Mouse (Mus musculus): Measurements from ENCODE around the gene Scn4b. TPM values are rescaled to one million over a fixed set of nuclear protein-coding genes. Genes with fewer than 3 reads are reported as not detected.

Gene Scn4b
- polyA plus RNA-seq, 1 experiment from 2014 or later, result 0.16 TPM

DNA sequence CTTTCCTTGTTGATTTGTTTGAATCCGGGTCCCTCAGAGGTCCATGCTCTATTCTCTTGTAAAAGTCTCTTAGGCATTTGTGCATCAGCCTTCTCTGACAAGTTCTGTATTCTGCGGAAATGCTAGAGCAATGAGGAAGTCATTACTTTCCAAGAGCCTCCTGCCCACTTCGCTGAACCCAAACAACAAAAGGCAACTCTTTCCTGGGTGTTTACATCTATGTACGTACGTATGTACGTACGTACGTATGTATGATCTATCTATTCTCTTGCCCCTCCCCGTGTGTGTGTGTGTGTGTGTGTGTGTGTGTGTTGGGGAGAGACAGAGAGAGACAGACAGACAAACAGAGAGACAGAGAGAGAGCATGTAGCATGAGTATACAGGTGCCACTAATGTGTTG lies 21.4 kb upstream of the Scn4b start:
- H3K4me2 ChIP-seq, result no peak overlapping the region
- no peaks in the 10 kb centered on the region for H3K36me3 ChIP-seq
- no peak overlapping the region for H3K9ac ChIP-seq
- peaks cover 11% of the 10 kb centered on the region for H3K27me3 ChIP-seq
- H3K27ac ChIP-seq, result no peak overlapping the region
- WGBS, result 61% methylated on average over 9 of the region's 9 CpGs
- H3K4me1 ChIP-seq (replicated peaks), result peaks cover 9% of the 10 kb centered on the region
- no peak overlapping the region for H3K4me3 ChIP-seq
- no peaks in the 10 kb centered on the region for H3K9me3 ChIP-seq (replicated peaks)
- ATAC-seq (replicated peaks; ENCODE audit: insufficient number of reproducible peaks, insufficient read depth, low FRiP score, low read depth), result no peak

DNA sequence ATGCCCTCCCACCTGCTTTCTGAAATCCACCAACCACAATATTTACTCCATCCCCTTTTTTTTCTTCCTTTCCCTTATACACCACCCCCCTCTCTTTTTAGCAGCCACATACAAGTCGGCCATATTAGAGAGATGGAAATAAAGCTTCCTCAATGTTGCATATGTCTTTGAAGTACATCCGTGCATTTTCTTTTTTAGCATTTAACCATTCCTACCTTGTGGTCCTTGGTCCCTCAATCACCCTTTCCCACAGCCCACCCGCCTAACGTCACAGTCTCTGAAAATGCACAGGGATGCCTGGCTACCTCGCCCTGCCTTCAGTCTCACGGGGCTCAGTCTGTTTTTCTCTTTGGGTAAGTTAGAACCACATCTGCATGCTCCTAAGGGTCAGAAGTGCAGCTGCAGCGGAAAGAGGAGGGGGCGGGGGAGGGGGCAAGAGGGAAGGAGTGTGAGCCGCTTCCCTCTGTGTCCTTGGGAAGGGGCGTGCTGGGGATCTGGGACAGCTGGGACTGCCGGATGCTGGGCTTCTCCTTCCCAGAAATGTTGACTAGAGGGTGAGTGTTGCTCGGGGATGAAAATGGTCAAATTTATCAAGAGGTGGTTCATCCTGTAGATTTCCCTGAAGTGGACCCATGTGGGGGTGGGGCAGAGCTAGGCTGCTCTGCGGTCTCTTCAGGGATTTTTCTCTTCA lies 20.3 kb upstream of the Scn4b start, which contains the start of gene Scn2b:
Gene Scn2b (plus strand): TSS at position 42 of the 691 bp plus-strand sequence.
- under 1% methylated on average over 13 of the region's 13 CpGs for WGBS
- ATAC-seq (replicated peaks; ENCODE audit: insufficient number of reproducible peaks, insufficient read depth, low FRiP score, low read depth), result no peak
- H3K4me1 ChIP-seq (replicated peaks), result peaks cover 18% of the 10 kb centered on the region
- peak within 1 kb of the TSS; percentile 72 for H3K4me2 ChIP-seq
- peak within 1 kb of the TSS; percentile 29 for H3K27ac ChIP-seq
- no peaks in the 10 kb centered on the region for H3K36me3 ChIP-seq
- H3K9ac ChIP-seq, result peak within 1 kb of the TSS; percentile 51
- H3K4me3 ChIP-seq, result peak within 1 kb of the TSS; percentile 56
- no peaks in the 10 kb centered on the region for H3K9me3 ChIP-seq (replicated peaks)
- H3K27me3 ChIP-seq, result peaks cover 11% of the 10 kb centered on the region

DNA sequence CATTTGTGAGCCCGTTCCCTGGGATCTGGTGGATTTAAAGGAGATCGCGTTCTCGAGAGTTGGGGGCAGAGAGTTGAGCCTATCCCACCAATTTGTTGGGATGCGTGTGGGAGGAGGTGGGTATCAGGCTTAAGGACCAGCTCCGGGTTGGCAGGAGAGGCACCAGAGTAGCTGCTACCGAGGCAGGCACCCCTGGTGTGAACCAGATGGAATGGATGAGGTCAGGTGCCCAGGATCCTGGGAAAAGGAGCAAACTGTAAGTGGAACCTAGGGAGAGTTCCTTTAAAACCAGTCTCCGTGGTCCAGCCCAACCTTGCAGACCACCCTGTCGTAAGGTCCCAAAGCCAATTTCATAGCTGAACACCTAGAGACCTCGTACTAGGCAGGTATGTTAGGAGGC lies 19.6 kb upstream of the Scn4b start:
- H3K4me2 ChIP-seq, result peak overlapping the region; percentile 72
- H3K36me3 ChIP-seq, result no peaks in the 10 kb centered on the region
- peaks cover 11% of the 10 kb centered on the region; the same call in 1 of the 2 replicates for H3K27me3 ChIP-seq
- H3K9me3 ChIP-seq (replicated peaks), result no peaks in the 10 kb centered on the region
- 25% methylated on average over 10 of the region's 10 CpGs for WGBS
- H3K4me1 ChIP-seq (replicated peaks), result peaks cover 18% of the 10 kb centered on the region
- H3K4me3 ChIP-seq, result peak overlapping the region; percentile 56
- H3K9ac ChIP-seq, result peak overlapping the region; percentile 27; the same call in 1 of the 2 replicates
- no peak for ATAC-seq (replicated peaks; ENCODE audit: insufficient number of reproducible peaks, insufficient read depth, low FRiP score, low read depth)
- H3K27ac ChIP-seq, result no peak overlapping the region

DNA sequence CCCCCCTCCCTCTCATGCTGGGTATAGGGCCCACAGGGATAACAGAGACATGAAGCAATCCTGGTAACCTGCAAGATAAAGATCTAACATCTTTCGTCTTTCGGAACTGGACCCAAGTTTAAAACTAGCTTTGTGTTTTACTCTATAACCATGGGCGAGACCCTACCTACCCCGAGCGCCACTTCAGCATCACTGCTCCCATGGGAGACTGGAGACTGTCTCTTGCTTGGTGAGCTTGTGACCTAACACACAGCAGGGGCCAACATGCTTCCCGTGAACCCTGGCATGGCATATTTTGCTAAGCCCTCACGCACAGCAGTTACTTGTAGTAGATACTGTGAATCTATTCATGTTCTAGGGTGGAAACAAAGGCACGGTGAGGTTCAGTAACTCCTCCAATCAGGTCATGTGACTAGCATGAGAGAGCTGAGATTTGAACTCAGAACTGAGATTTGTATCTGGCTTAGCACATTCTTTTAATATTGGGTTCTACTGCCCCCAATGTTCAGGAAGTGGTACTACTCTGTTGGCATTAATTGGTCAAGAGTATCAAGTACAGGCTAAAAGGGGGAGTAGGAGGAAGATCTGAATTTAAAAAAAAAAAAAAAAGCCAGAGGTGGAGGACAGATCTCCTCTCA lies 18.8 kb upstream of the Scn4b start:
- Histone ChIP-seq H3K9me3 (replicated peaks) (no peaks in the 10 kb centered on the region), H3K4me2 (no peak overlapping the region), H3K9ac (no peak overlapping the region), H3K27me3 (peaks cover 11% of the 10 kb centered on the region; the same call in 1 of the 2 replicates), H3K36me3 (no peaks in the 10 kb centered on the region), H3K27ac (no peak overlapping the region), H3K4me1 (replicated peaks) (peaks cover 18% of the 10 kb centered on the region), H3K4me3 (no peak overlapping the region)
- 91% methylated on average over 8 of the region's 8 CpGs for WGBS
- ATAC-seq (replicated peaks; ENCODE audit: insufficient number of reproducible peaks, insufficient read depth, low FRiP score, low read depth), result no peak

DNA sequence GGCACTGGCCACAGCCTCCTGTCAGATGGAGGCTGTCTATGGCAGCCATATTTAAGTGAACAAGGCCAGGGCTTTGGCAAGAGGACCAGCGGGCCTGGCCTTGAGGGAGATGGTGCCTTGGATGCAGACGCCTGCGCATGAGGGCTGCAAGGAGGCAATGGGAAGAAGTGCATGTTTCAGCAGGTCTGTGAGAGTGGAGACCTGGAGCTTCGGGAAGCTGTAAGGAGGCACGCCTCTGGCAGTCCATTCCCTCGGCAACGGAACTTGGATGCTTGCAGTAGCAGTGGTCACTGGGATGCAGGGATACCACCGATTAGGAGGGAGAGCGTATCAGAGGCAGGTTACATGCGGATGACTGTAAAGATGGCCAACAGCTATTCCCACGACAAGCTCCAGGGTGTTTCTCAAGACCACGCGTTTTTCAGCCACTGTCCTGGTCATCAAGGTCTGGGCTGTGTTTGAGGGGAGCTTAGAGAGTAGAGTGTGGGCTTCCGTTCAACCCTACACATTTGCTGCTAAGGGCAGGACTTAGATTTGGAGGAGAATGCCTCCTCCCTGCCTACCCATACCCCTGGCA lies 18.2 kb upstream of the Scn4b start:
- Histone ChIP-seq H3K4me2 (no peak overlapping the region), H3K36me3 (no peaks in the 10 kb centered on the region), H3K27me3 (peaks cover 11% of the 10 kb centered on the region; the same call in 1 of the 2 replicates), H3K9ac (no peak overlapping the region), H3K4me1 (replicated peaks) (peaks cover 18% of the 10 kb centered on the region), H3K27ac (no peak overlapping the region), H3K9me3 (replicated peaks) (no peaks in the 10 kb centered on the region), H3K4me3 (no peak overlapping the region)
- WGBS, result 90% methylated on average over 14 of the region's 14 CpGs
- no peak for ATAC-seq (replicated peaks; ENCODE audit: insufficient number of reproducible peaks, insufficient read depth, low FRiP score, low read depth)

DNA sequence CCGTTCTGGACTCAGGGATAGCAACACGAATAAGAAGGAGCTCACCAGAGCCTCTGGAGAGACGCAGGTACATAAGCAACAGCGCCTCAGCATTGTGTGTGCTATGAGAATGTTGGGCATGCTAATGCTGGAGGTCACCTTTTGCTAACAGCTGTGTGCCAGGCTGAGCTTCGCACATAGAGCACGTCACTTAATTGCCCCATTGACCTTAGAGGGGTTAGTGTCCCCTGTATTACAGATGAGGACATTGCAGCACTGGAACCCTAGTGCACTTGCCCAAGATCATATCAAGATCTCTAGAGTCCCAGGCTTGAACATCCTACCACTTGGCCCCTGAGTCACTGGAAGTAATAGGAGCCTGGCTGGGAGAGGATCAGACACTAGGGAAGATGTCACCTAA lies 17.6 kb upstream of the Scn4b start:
- 83% methylated on average over 6 of the region's 6 CpGs for WGBS
- Histone ChIP-seq H3K27me3 (peaks cover 11% of the 10 kb centered on the region; the same call in 1 of the 2 replicates), H3K9ac (no peak overlapping the region), H3K9me3 (replicated peaks) (no peaks in the 10 kb centered on the region), H3K4me1 (replicated peaks) (peaks cover 18% of the 10 kb centered on the region), H3K27ac (no peak overlapping the region), H3K36me3 (no peaks in the 10 kb centered on the region), H3K4me3 (no peak overlapping the region), H3K4me2 (no peak overlapping the region)
- no peak for ATAC-seq (replicated peaks; ENCODE audit: insufficient number of reproducible peaks, insufficient read depth, low FRiP score, low read depth)

DNA sequence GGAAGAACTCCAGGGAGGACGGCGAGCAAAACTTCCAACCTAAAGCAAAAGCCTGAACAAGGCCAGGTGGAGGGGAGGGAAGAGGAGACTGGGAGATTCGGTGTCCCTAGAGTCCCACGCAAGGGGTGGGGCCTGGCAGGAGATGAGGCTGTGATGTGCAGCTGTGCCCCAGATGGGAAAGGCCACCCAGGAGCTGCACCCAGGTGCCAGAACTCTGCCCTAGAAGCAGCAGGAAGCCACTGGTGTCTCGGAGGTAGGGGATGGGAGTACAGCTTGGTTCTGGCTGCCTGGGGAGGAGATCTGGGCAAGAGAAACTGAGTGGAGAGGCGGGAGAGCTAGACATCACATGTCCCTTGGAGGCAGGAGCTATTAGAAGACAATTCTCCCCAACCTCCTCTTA lies 17.2 kb upstream of the Scn4b start:
- Histone ChIP-seq H3K9ac (no peak overlapping the region), H3K9me3 (replicated peaks) (no peaks in the 10 kb centered on the region), H3K27me3 (peaks cover 11% of the 10 kb centered on the region; the same call in 1 of the 2 replicates)

DNA sequence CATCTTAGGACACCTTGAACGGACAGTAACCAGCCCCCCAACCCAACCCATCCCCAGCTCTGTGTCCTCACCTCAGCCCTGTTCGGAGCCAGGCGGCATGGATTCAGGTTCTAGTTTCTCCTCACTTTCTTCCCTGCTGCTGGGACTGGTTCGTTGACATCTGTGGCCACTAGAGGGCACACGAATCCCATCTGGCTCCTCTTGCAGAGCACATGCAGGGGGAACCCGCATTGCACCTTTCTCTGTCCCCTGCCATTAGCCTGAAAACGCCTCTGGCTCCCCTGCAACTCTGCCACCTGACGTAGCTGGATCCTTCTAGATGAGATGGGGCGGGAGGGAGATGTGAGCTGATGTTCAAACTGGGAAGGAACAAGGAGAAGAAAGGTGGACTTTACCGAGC lies 16.4 kb upstream of the Scn4b start:
- peak overlapping the region; percentile 45; the same call in 1 of the 2 replicates for H3K27ac ChIP-seq
- peak overlapping the region; percentile 65 for H3K4me2 ChIP-seq
- H3K9me3 ChIP-seq (replicated peaks), result no peaks in the 10 kb centered on the region
- H3K4me1 ChIP-seq (replicated peaks), result peaks cover 12% of the 10 kb centered on the region
- under 1% methylated on average over 10 of the region's 10 CpGs for WGBS
- peaks cover 12% of the 10 kb centered on the region; the same call in 1 of the 2 replicates for H3K27me3 ChIP-seq
- H3K4me3 ChIP-seq, result peak overlapping the region; percentile 29
- ATAC-seq (replicated peaks; ENCODE audit: insufficient number of reproducible peaks, insufficient read depth, low FRiP score, low read depth), result 0 out of 2 replicates have a peak, but pooled peaks have one; percentile 27
- 0 out of 2 replicates have a peak overlapping the region, but pooled peaks have one; percentile 28 for H3K9ac ChIP-seq
- no peaks in the 10 kb centered on the region for H3K36me3 ChIP-seq

More for the DNA sequence above, 17.2 kb upstream of the Scn4b start:
- no peak overlapping the region for H3K27ac ChIP-seq
- peaks cover 14% of the 10 kb centered on the region for H3K4me1 ChIP-seq (replicated peaks)
- H3K4me2 ChIP-seq, result no peak overlapping the region
- 49% methylated on average over 6 of the region's 6 CpGs for WGBS
- H3K4me3 ChIP-seq, result no peak overlapping the region
- no peak for ATAC-seq (replicated peaks; ENCODE audit: insufficient number of reproducible peaks, insufficient read depth, low FRiP score, low read depth)
- H3K36me3 ChIP-seq, result no peaks in the 10 kb centered on the region

DNA sequence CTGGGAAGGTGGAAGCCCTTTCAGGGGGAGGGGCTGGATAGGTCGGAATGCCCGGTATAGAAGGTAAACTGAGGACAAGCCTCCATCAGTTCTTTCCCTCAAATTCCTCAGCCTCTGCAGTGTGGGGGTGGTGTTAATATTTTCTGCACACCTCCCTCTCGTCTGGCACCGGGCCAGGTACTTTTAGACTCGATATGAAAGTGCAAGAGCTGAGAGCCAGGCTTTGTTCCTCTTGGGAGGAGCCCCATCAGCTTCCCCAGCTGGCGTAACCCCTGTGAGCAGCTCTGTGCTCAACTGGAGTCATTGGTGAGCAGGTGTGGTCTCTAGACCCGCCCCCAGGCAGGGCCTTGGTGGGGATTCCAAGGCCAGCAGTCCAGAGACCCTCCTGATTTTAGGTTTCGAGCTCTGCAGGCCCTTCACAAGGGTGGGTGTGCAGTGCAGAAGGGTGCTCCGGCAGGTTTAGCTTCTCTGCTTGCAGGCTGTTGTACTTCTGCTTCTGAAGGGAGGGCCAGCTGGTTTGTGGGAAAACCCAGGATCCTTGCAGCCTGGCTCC lies 15.9 kb upstream of the Scn4b start:
- H3K36me3 ChIP-seq, result no peaks in the 10 kb centered on the region
- H3K4me2 ChIP-seq, result peak overlapping the region; percentile 65
- H3K9me3 ChIP-seq (replicated peaks), result no peaks in the 10 kb centered on the region
- peak overlapping the region; percentile 45; the same call in 1 of the 2 replicates for H3K27ac ChIP-seq
- 21% methylated on average over 9 of the region's 9 CpGs for WGBS
- peaks cover 12% of the 10 kb centered on the region for H3K4me1 ChIP-seq (replicated peaks)
- peak overlapping the region; percentile 29 for H3K4me3 ChIP-seq
- peak; percentile 63 for ATAC-seq (replicated peaks; ENCODE audit: insufficient number of reproducible peaks, insufficient read depth, low FRiP score, low read depth)
- H3K27me3 ChIP-seq, result peaks cover 12% of the 10 kb centered on the region; the same call in 1 of the 2 replicates
- H3K9ac ChIP-seq, result 0 out of 2 replicates have a peak overlapping the region, but pooled peaks have one; percentile 28

DNA sequence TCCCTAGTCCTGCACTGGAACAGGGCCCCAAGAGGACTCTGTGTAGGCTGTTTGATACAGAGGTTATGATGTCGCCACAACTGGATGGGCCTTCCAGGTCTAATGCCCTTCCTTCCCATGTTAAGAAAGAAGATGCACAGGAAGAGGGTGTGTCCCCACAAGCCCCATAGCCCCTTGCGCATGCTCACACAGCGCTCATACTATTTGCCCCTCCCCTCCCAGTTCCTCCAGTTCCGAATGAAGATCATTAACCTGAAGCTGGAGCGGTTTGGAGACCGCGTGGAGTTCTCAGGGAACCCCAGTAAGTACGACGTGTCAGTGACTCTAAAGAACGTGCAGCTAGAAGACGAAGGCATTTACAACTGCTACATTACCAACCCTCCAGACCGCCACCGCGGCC lies 13.0 kb upstream of the Scn4b start:
- Histone ChIP-seq H3K4me2 (no peak overlapping the region), H3K36me3 (no peaks in the 10 kb centered on the region), H3K9me3 (replicated peaks) (no peaks in the 10 kb centered on the region), H3K27ac (no peak overlapping the region), H3K27me3 (peaks cover 19% of the 10 kb centered on the region), H3K9ac (no peak overlapping the region), H3K4me1 (replicated peaks) (peaks cover 9% of the 10 kb centered on the region), H3K4me3 (no peak overlapping the region)
- ATAC-seq (replicated peaks; ENCODE audit: insufficient number of reproducible peaks, insufficient read depth, low FRiP score, low read depth), result no peak
- WGBS, result 88% methylated on average over 14 of the region's 14 CpGs

DNA sequence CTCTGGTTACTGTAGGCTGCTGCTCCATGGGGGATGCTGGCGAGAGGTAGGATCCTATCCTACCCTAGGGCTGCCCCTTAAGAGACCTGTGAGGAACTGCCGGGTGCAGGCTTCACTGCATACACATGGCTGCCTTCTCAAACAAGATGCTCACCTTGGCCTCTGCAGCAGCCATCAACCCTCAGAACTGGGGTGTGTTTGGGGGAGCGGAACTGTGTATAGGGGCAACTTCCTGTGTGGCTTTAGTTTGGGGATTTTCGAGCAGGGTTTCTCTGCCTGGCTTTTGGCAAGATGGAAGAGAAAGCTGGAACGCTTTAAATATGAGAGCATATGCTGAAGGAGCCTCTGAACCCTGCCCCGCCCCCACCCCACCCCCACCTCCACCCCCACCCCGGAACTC lies 11.3 kb upstream of the Scn4b start:
- no peak overlapping the region for H3K4me2 ChIP-seq
- H3K27ac ChIP-seq, result no peak overlapping the region
- H3K36me3 ChIP-seq, result no peaks in the 10 kb centered on the region
- H3K4me3 ChIP-seq, result no peak overlapping the region
- peaks cover 8% of the 10 kb centered on the region for H3K4me1 ChIP-seq (replicated peaks)
- WGBS, result 57% methylated on average over 7 of the region's 7 CpGs
- no peak overlapping the region for H3K9ac ChIP-seq
- no peaks in the 10 kb centered on the region for H3K9me3 ChIP-seq (replicated peaks)
- H3K27me3 ChIP-seq, result peaks cover 20% of the 10 kb centered on the region; the same call in 1 of the 2 replicates
- ATAC-seq (replicated peaks; ENCODE audit: insufficient number of reproducible peaks, insufficient read depth, low FRiP score, low read depth), result no peak
